Mouse (Mus musculus): ENCODE measurements around the gene Megf8. TPM values are rescaled to one million over a fixed set of nuclear protein-coding genes. Genes with fewer than 3 reads are reported as not detected.

Gene Megf8
- total and polyA plus RNA-seq, 3 experiments, result 21.5 to 31.7 (median 28.9) TPM

DNA sequence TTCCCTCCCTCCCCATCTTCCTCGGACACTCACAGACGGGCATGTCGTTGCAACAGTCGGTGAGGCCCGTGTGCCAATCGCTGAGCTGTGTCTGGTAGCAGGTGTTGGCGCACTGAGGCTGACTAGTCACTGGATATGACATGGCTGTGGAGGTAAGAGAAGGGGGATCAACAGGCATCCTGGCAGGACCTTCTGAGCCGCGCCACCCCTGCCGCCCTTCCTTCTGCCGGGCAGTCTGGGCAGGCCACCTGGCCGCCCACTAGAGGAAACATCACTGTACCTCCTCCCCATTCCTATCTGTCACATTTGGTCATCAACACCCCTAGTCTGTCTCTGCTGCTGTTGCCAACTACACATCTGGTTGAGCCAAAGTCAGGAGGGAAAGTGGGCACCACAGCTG, 51.4 kb downstream of the Megf8 start:
- TF ChIP-seq EP300 (IDR thresholded peaks at IDR 0.05; ENCODE audit: insufficient read depth, low read depth, low read length), result no peak
- no peak for TF ChIP-seq CTCF (IDR thresholded peaks at IDR 0.05)
- no peak for TF ChIP-seq POLR2A (IDR thresholded peaks at IDR 0.05; ENCODE audit: insufficient read depth, low read depth, low read length)
- Histone ChIP-seq H3K9ac (ENCODE audit: low read depth, low read length) (no peak overlapping the region), H3K27me3 (ENCODE audit: control insufficient read depth, insufficient read depth, low read length) (peaks cover 11% of the 10 kb centered on the region), H3K79me2 (replicated peaks; ENCODE audit: control insufficient read depth, insufficient read depth, low read length) (no peaks in the 10 kb centered on the region), H3K27ac (no peak overlapping the region), H3K4me1 (ENCODE audit: control insufficient read depth, insufficient read depth, low read length) (no peaks in the 10 kb centered on the region), H3K36me3 (ENCODE audit: control insufficient read depth, insufficient read depth, low read length) (no peaks in the 10 kb centered on the region), H3K4me3 (no peak overlapping the region)
- intact Hi-C loops (cut with DNase I), result loop anchor here (2.0 kb wide), 1 partner anchor 34 kb away; no protein-coding TSS in a partner anchor
- DNase-seq, result no peak
- 27% methylated on average over 12 of the region's 12 CpGs for WGBS

DNA sequence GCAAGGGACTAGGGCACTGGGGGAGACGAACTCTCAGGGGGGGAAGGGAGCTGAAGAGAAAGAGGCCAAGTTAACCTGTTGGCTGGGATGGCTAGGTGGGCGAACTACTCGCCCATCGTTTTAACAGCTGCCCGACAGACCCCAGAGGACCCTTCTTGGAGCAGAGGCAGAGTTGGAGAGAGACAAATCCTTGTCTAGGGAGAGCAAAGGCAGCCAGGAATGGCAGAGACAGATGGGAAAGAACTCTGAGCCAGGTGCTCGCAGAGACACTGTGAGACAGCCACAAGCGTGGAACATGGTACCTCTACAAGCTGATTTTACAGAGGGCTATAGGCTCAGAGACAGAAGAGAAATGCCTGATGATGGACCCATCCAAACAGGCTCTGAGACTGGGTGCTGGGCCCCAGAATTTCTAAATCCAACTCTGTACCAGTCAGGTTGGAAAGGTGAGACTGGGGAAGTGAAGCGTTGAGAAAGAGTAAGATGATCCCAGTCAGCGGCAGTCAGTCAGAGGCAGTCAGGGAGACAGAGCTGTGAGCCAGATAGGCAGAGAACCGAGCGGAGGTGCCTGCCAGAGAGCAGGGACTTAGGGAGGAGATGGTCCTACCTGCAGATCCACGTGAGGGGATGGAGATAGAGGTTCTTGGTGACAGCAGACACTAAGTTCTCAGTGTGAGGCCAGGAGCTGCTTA, 52.2 kb downstream of the Megf8 start, which contains the start of gene Cnfn:
Gene Cnfn, minus strand, starts transcription at position 667 of the 692 bp plus-strand sequence.
- intact Hi-C loops (cut with DNase I), result loop anchor here (2.0 kb wide), 1 partner anchor 34 kb away; no protein-coding TSS in a partner anchor
- H3K4me1 ChIP-seq (ENCODE audit: control insufficient read depth, insufficient read depth, low read length), result no peaks in the 10 kb centered on the region
- no peak within 1 kb of the TSS for H3K9ac ChIP-seq (ENCODE audit: low read depth, low read length)
- H3K36me3 ChIP-seq (ENCODE audit: control insufficient read depth, insufficient read depth, low read length), result no peaks in the 10 kb centered on the region
- no peak within 1 kb of the TSS for H3K27ac ChIP-seq
- TF ChIP-seq CTCF (IDR thresholded peaks at IDR 0.05), result no peak
- no peak for DNase-seq
- no peak within 1 kb of the TSS for H3K4me3 ChIP-seq
- 58% methylated on average over 12 of the region's 12 CpGs for WGBS
- H3K27me3 ChIP-seq (ENCODE audit: control insufficient read depth, insufficient read depth, low read length), result peaks cover 11% of the 10 kb centered on the region
- no peaks in the 10 kb centered on the region for H3K79me2 ChIP-seq (replicated peaks; ENCODE audit: control insufficient read depth, insufficient read depth, low read length)

DNA sequence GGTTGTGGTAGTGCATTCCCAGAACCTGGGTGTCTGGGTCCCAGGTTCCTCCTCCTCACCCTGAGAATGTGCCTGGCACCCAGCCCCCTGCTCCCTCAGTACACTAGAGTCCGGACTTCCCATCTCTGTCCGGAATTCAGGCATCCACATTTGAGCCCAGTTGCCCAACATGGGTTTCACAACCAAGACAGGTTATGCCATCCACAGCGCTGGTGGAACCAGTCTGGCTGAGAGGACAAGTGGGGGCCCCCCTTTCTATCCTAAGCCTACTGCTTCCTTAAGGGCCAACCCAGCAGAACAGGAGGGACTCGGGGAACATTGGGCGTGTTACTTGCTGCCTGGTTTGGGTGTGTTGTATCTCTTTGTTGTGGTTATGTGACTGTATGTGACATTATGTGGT, 55.5 kb downstream of the Megf8 start:
- peaks cover 4% of the 10 kb centered on the region for H3K4me1 ChIP-seq (ENCODE audit: control insufficient read depth, insufficient read depth, low read length)
- no peak overlapping the region for H3K4me3 ChIP-seq
- H3K9ac ChIP-seq (ENCODE audit: low read depth, low read length), result no peak overlapping the region
- intact Hi-C loops (cut with DNase I), result no loop called here
- 89% methylated on average over 5 of the region's 5 CpGs for WGBS
- H3K36me3 ChIP-seq (ENCODE audit: control insufficient read depth, insufficient read depth, low read length), result no peaks in the 10 kb centered on the region
- TF ChIP-seq POLR2A (IDR thresholded peaks at IDR 0.05; ENCODE audit: insufficient read depth, low read depth, low read length) (no peak), CTCF (IDR thresholded peaks at IDR 0.05) (no peak), EP300 (IDR thresholded peaks at IDR 0.05; ENCODE audit: insufficient read depth, low read depth, low read length) (no peak)
- no peak overlapping the region for H3K27ac ChIP-seq
- H3K79me2 ChIP-seq (replicated peaks; ENCODE audit: control insufficient read depth, insufficient read depth, low read length), result no peaks in the 10 kb centered on the region
- DNase-seq, result no peak
- peaks cover 11% of the 10 kb centered on the region for H3K27me3 ChIP-seq (ENCODE audit: control insufficient read depth, insufficient read depth, low read length)

DNA sequence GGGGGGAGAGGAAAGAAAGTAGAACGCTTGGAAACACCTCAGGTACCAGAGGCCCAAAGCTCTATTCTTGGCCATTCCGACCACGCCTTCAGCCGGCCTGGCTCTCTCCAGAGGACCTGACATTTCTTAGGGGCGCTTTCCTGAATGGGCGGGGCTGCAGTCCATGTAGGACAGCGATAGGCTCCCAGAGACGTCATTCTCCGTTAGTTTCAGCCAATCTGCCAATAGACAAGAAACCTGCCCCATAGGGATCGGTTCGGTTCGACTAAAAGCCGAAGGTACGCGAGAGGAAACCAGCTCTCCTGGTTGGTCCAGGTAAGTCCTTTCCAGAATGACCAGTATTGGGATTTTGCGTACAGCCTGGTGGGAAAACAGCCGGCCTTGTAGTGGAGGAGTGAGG, 59.6 kb downstream of the Megf8 start:
- DNase-seq, result peak; percentile 87 to 90
- H3K4me1 ChIP-seq (ENCODE audit: control insufficient read depth, insufficient read depth, low read length), result peaks cover 4% of the 10 kb centered on the region
- peaks cover 2% of the 10 kb centered on the region for H3K36me3 ChIP-seq (ENCODE audit: control insufficient read depth, insufficient read depth, low read length)
- no peaks in the 10 kb centered on the region for H3K79me2 ChIP-seq (replicated peaks; ENCODE audit: control insufficient read depth, insufficient read depth, low read length)
- intact Hi-C loops (cut with DNase I), result loop anchor here (5.0 kb wide), 1 partner anchor 129 kb away; no protein-coding TSS in a partner anchor
- peak overlapping the region; percentile 56 for H3K4me3 ChIP-seq
- H3K27me3 ChIP-seq (ENCODE audit: control insufficient read depth, insufficient read depth, low read length), result no peaks in the 10 kb centered on the region
- H3K9ac ChIP-seq (ENCODE audit: low read depth, low read length), result peak overlapping the region; percentile 43; the same call in 1 of the 2 replicates
- peak overlapping the region; percentile 63 for H3K27ac ChIP-seq
- no peak for TF ChIP-seq POLR2A (IDR thresholded peaks at IDR 0.05; ENCODE audit: insufficient read depth, low read depth, low read length)
- TF ChIP-seq CTCF (IDR thresholded peaks at IDR 0.05), result peak; percentile 15; the same call in 1 of the 2 replicates
- 4% methylated on average over 17 of the region's 17 CpGs for WGBS

DNA sequence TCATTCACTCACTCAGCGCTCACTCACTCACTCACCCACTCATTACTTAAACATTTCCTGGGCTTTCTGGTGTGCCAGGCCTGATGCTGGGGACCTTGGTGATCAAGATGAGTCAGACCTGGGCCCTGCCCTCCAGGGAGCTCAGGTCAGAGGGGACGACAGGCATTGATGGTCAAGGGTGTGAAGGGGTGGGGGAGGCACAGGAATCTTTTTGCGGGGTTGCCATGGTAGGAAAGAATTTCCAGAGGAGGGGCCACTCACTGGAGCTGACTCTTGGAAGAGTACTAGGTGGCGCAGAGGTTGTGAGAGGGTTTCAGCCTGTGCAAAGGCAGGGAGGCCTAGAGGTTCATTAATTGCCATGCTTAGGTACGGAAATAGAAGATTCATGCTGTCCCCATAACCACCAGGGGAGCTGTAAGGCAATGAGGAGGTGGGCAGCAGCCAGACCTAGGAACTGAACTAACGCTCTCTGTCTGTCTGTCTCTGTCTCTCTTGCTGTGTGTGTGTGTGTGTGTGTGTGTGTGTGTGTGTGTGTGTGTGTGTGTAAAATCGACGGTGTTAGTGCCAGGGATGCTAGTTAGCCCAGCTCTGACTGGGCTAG, 60.2 kb downstream of the Megf8 start:
- H3K27me3 ChIP-seq (ENCODE audit: control insufficient read depth, insufficient read depth, low read length), result no peaks in the 10 kb centered on the region
- peak overlapping the region; percentile 56 for H3K4me3 ChIP-seq
- H3K9ac ChIP-seq (ENCODE audit: low read depth, low read length), result no peak overlapping the region; the same call in 1 of the 2 replicates
- DNase-seq, result no peak
- 33% methylated on average over 8 of the region's 8 CpGs for WGBS
- peak; percentile 41 for TF ChIP-seq CTCF (IDR thresholded peaks at IDR 0.05)
- TF ChIP-seq EP300 (IDR thresholded peaks at IDR 0.05; ENCODE audit: insufficient read depth, low read depth, low read length), result no peak
- intact Hi-C loops (cut with DNase I), result loop anchor here (5.0 kb wide), 1 partner anchor 130 kb away; no protein-coding TSS in a partner anchor
- H3K27ac ChIP-seq, result no peak overlapping the region; the same call in 1 of the 2 replicates
- H3K4me1 ChIP-seq (ENCODE audit: control insufficient read depth, insufficient read depth, low read length), result peaks cover 4% of the 10 kb centered on the region
- peaks cover 2% of the 10 kb centered on the region for H3K36me3 ChIP-seq (ENCODE audit: control insufficient read depth, insufficient read depth, low read length)
- H3K79me2 ChIP-seq (replicated peaks; ENCODE audit: control insufficient read depth, insufficient read depth, low read length), result no peaks in the 10 kb centered on the region

Measured in heart, adult 2 months (tissue).